Mouse (Mus musculus) thymus, adult 18-20 months (tissue): ENCODE data around the gene Krtap1-3.
A peak's percentile ranks its signal among the peaks of the same experiment; 100 is the strongest.
"Not testable (repeated sequence)": the region's sequence is repeated elsewhere in the genome, so short reads cannot be mapped to it uniquely, and the experiment has no call there.

Source experiments
- DNase-seq, 2 experiments: peaks; one replicate each; pipeline ENCODE4 v3.0.0; 2022; ENCODE audit warnings: mixed read lengths in 2 of 2

The Krtap1-3 gene

GRCm38 (mm10) chr11:99590981-99591380 lies at the start of gene Krtap1-3:
Krtap1-3 (minus strand) TSS chr11:99591339.
- DNase-seq = no peak

- DNase-seq = no peak
Observed at GRCm38 (mm10) chr11:99640926-99641325, 49.8 kb upstream of the Krtap1-3 start.

- no peak for DNase-seq
Observed at GRCm38 (mm10) chr11:99637086-99637485, 45.9 kb upstream of the Krtap1-3 start.

GRCm38 (mm10) chr11:99634653-99635134 lies 43.6 kb upstream of the Krtap1-3 start, which contains the start of gene Krtap4-2:
Krtap4-2 (minus strand) TSS chr11:99635084.
- no peak for DNase-seq

GRCm38 (mm10) chr11:99633293-99633692 lies 42.2 kb upstream of the Krtap1-3 start:
- no peak for DNase-seq

- no peak for DNase-seq
Observed at GRCm38 (mm10) chr11:99630890-99631289, 39.8 kb upstream of the Krtap1-3 start.

- no peak for DNase-seq
Observed at GRCm38 (mm10) chr11:99628138-99628537, 37.0 kb upstream of the Krtap1-3 start, which contains the start of gene Krtap4-1. Krtap4-1 (minus strand) TSS chr11:99628238.

- no peak for DNase-seq
Observed at GRCm38 (mm10) chr11:99620335-99620734, 29.2 kb upstream of the Krtap1-3 start, which contains the start of gene Gm11562. Gm11562 (minus strand) TSS chr11:99620435.

GRCm38 (mm10) chr11:99614796-99615363 lies 23.7 kb upstream of the Krtap1-3 start, which contains the start of gene Krtap2-4:
Krtap2-4 (minus strand) TSS chr11:99614846.
- no peak for DNase-seq

GRCm38 (mm10) chr11:99610089-99610488 lies 18.9 kb upstream of the Krtap1-3 start, which contains the start of gene Gm11937:
Gm11937 (minus strand) TSS chr11:99610189.
- DNase-seq = not testable (repeated sequence)

GRCm38 (mm10) chr11:99609126-99609525 lies 18.0 kb upstream of the Krtap1-3 start:
- no peak for DNase-seq

- not testable (repeated sequence) for DNase-seq
Observed at GRCm38 (mm10) chr11:99603208-99603607, 12.1 kb upstream of the Krtap1-3 start, which contains the start of gene Gm11938. Gm11938 (minus strand) TSS chr11:99603308.

GRCm38 (mm10) chr11:99597742-99598141 lies 6.6 kb upstream of the Krtap1-3 start, which contains the start of gene Krtap9-3:
Krtap9-3 (minus strand) TSS chr11:99598105.
- not testable (repeated sequence) for DNase-seq

GRCm38 (mm10) chr11:99585096-99585495 lies 6.0 kb downstream of the Krtap1-3 start:
- DNase-seq = no peak

GRCm38 (mm10) chr11:99583245-99583704 lies 7.9 kb downstream of the Krtap1-3 start, which contains the start of gene Krtap1-4:
Krtap1-4 (minus strand) TSS chr11:99583654.
- no peak for DNase-seq

- DNase-seq = no peak
Observed at GRCm38 (mm10) chr11:99581564-99581963, 9.6 kb downstream of the Krtap1-3 start.

GRCm38 (mm10) chr11:99581051-99581450 lies 10.1 kb downstream of the Krtap1-3 start:
- DNase-seq = no peak

- DNase-seq = no peak
Observed at GRCm38 (mm10) chr11:99580636-99581035, 10.5 kb downstream of the Krtap1-3 start, which contains the start of gene Krtap1-5. Krtap1-5 (minus strand) TSS chr11:99581016.

- peak; percentile 11 to 16 for DNase-seq
Observed at GRCm38 (mm10) chr11:99574106-99574505, 17.0 kb downstream of the Krtap1-3 start.

- DNase-seq = no peak
Observed at GRCm38 (mm10) chr11:99573164-99573563, 18.0 kb downstream of the Krtap1-3 start.

GRCm38 (mm10) chr11:99566530-99566929 lies 24.6 kb downstream of the Krtap1-3 start, which contains the start of gene Krtap3-1:
Krtap3-1 (minus strand) TSS chr11:99566630.
- no peak for DNase-seq

- no peak for DNase-seq
Observed at GRCm38 (mm10) chr11:99562580-99562979, 28.6 kb downstream of the Krtap1-3 start.

- DNase-seq = no peak
Observed at GRCm38 (mm10) chr11:99559366-99559765, 31.8 kb downstream of the Krtap1-3 start, which contains the start of gene Gm11939. Gm11939 (minus strand) TSS chr11:99559466.
